ENCODE assay signal across 13 mouse cellular contexts in genomic region chr16:38945581-38945981, GRCm38 (mm10). TPM values are rescaled to one million over a fixed set of nuclear protein-coding genes. Genes with fewer than 3 reads are reported as not detected.
DNase-seq lines count a peak whose midpoint lies in the region; ATAC-seq and TF ChIP-seq lines count a peak whose summit lies in the region.
"Had no signal": no experiment of that assay in that cellular context is flagged by ENCODE, and none has a peak within 500 bp of the region (broad histone marks: within the 10 kb centered on the region; RNA-seq: fewer than 3 reads in every experiment).

No protein-coding gene starts in this region.

- H3K27me3 ChIP-seq in stomach, embryonic 15.5 days (replicated peaks): no peaks in the 10 kb centered on the region
- H3K27me3 ChIP-seq in lung, postnatal 0 days (replicated peaks; ENCODE audit: insufficient read depth, low read length): no peaks in the 10 kb centered on the region

- no peak overlapping the region for H3K9ac ChIP-seq in stomach, embryonic 15.5 days
- no peak overlapping the region for H3K9ac ChIP-seq in lung, postnatal 0 days (replicated peaks; ENCODE audit: low read depth)

- no peaks in the 10 kb centered on the region for H3K36me3 ChIP-seq in stomach, embryonic 15.5 days
- H3K36me3 ChIP-seq in lung, postnatal 0 days (ENCODE audit: insufficient read depth, low read length): no peaks in the 10 kb centered on the region

- 71% methylated on average over 10 of the region's 10 CpGs for WGBS in stomach, embryonic 15.5 days
- WGBS in lung, postnatal 0 days: 66% methylated on average over 10 of the region's 10 CpGs

- H3K27ac ChIP-seq in stomach, embryonic 15.5 days: no peak overlapping the region; the same call in 1 of the 2 replicates
- no peak overlapping the region for H3K27ac ChIP-seq in lung, postnatal 0 days (ENCODE audit: low read length)
- H3K27ac ChIP-seq: heart, adult 2 months had no signal

- H3K4me3 ChIP-seq in stomach, embryonic 15.5 days (replicated peaks): no peak overlapping the region
- no peak overlapping the region for H3K4me3 ChIP-seq in lung, postnatal 0 days (ENCODE audit: low read depth, low read length)
- H3K4me3 ChIP-seq: heart, adult 2 months; myocyte had no signal

- peak; percentile 48; the same call in 1 of the 2 replicates for ATAC-seq in stomach, embryonic 15.5 days (ENCODE audit: insufficient read depth, low FRiP score, low read depth)
- no peak for ATAC-seq in lung, postnatal 0 days
- ATAC-seq: inflammation-experienced regulatory T-cells, adult 6 months had no signal

- no peak overlapping the region for H3K4me2 ChIP-seq in stomach, embryonic 15.5 days
- no peak overlapping the region for H3K4me2 ChIP-seq in lung, postnatal 0 days (replicated peaks; ENCODE audit: low read depth, low read length)

- no peaks in the 10 kb centered on the region for H3K4me1 ChIP-seq in stomach, embryonic 15.5 days
- no peaks in the 10 kb centered on the region for H3K4me1 ChIP-seq in lung, postnatal 0 days (ENCODE audit: insufficient read depth, low read depth, low read length)

- TF ChIP-seq EP300 in lung, postnatal 0 days (IDR thresholded peaks at IDR 0.05): no peak

- peak; percentile 45 for DNase-seq in embryo, embryonic 10 days (ENCODE audit: low spot score)
- DNase-seq in embryo, embryonic 9.5 days (ENCODE audit: extremely low spot score): no peak
- peak; percentile 81 for DNase-seq in retina, postnatal 1 day
- DNase-seq in retina, embryonic 14.5 days (ENCODE audit: low spot score): no peak
- peak; percentile 90 for DNase-seq in kidney, adult 9 months
- DNase-seq in gastrocnemius, adult 18-20 months (ENCODE audit: low spot score): no peak
- DNase-seq in lung, postnatal 0 days (ENCODE audit: low spot score): no peak
- DNase-seq: B cell, adult 2 months; heart, adult 2 months; lung, adult 2 months had no signal

- no peaks in the 10 kb centered on the region for H3K9me3 ChIP-seq in stomach, embryonic 15.5 days
- H3K9me3 ChIP-seq in lung, postnatal 0 days (ENCODE audit: low read length): no peaks in the 10 kb centered on the region

- TF ChIP-seq CTCF in lung, postnatal 0 days (IDR thresholded peaks at IDR 0.05): no peak

RNA-seq across cellular contexts. Expression of gene Igsf11, which starts 53.1 kb away (rescaled TPM):
- 2.5 and 2.6 TPM in 2 replicates for polyA plus RNA-seq in stomach, embryonic 15.5 days (2015; fragmentation: Nextera tagmentation; extraction: Ambion mirVana)
- total RNA-seq in gastrocnemius, adult 18-20 months (2021): under 1 TPM; 0.19 to 0.32 TPM
- polyA plus RNA-seq in lung, postnatal 0 days (2015; fragmentation: Nextera tagmentation; extraction: Ambion mirVana): 0.27 and 0.35 TPM in 2 replicates
- polyA plus RNA-seq: inflammation-experienced regulatory T-cells, adult 6 months had no signal

Comparison
In these comparisons a context has a peak if more than half of its experiments do, and no peak if none do; other contexts are left out.
1. DNase-seq: peak in embryo, embryonic 10 days (single experiment), retina, postnatal 1 day (single experiment) and kidney, adult 9 months (single experiment); none in embryo, embryonic 9.5 days (single experiment), retina, embryonic 14.5 days (single experiment), gastrocnemius, adult 18-20 months (single experiment) and lung, postnatal 0 days (single experiment).